Mouse (Mus musculus) intestine, embryonic 14.5 days (tissue): ENCODE results near the gene Aktip. TPM values are rescaled to one million over a fixed set of nuclear protein-coding genes. Genes with fewer than 3 reads are reported as not detected.
A peak's percentile ranks its signal among the peaks of the same experiment; 100 is the strongest.

Experiments
- ATAC-seq: fragments of 200-750 bp; cut with Nextera tagmentation; replicated peaks from 2 replicates; pipeline ENCODE4 v1.8.0; 2017; ENCODE audit warnings: low read depth, moderate number of reproducible peaks, moderate TSS enrichment, moderate library complexity; ENCODE audit not compliant: low FRiP score, low TSS enrichment
- DNase-seq: peaks from one replicate; pipeline ENCODE4 v3.0.0-alpha.2; 2018; ENCODE audit warnings: low spot score
- H3K27ac ChIP-seq: fragments of 300-500 bp; sonication (generic); 2 replicates; pipeline ENCODE4 v1.5.1; 2014; ENCODE audit warnings: low read depth, mild to moderate bottlenecking, control low read depth
- H3K27me3 ChIP-seq: fragments of 300-500 bp; sonication (generic); replicated peaks from 2 replicates; pipeline ENCODE4 v1.6.1; 2014; ENCODE audit warnings: low read length, control low read depth; ENCODE audit not compliant: control insufficient read depth, insufficient read depth
- H3K36me3 ChIP-seq: fragments of 300-500 bp; sonication (generic); 2 replicates; pipeline ENCODE4 v1.6.1; 2014; ENCODE audit warnings: low read length, control low read depth; ENCODE audit not compliant: control insufficient read depth, insufficient read depth
- H3K4me1 ChIP-seq: fragments of 300-500 bp; sonication (generic); replicated peaks from 2 replicates; pipeline ENCODE4 v1.6.1; 2014; ENCODE audit warnings: low read length, control low read depth, mixed read lengths; ENCODE audit not compliant: control insufficient read depth, insufficient read depth
- H3K4me2 ChIP-seq: fragments of 300-500 bp; sonication (generic); 2 replicates; pipeline ENCODE4 v1.6.1; 2014; ENCODE audit warnings: low read length
- H3K4me3 ChIP-seq: fragments of 300-500 bp; sonication (generic); 2 replicates; pipeline ENCODE4 v1.5.1; 2014; ENCODE audit warnings: low read depth, low read length, control low read depth, mixed read lengths
- H3K9ac ChIP-seq: fragments of 300-500 bp; sonication (generic); 2 replicates; pipeline ENCODE4 v1.6.1; 2014; ENCODE audit warnings: mild to moderate bottlenecking, low read length
- H3K9me3 ChIP-seq: fragments of 300-500 bp; sonication (generic); 2 replicates; pipeline ENCODE4 v1.6.1; 2016; ENCODE audit warnings: low read length, control low read depth; ENCODE audit not compliant: control insufficient read depth
- WGBS: fragments of 180-500 bp; shearing (Covaris S2); extraction: QIAGEN DNeasy Blood & Tissue Kit; methylation state at CpG from one replicate; pipeline ENCODE4 v1.1.7; 2014; 5-methylcytosine and 5-hydroxymethylcytosine counted together
- polyA plus RNA-seq: library from polyadenylated mRNA; unstranded; fragments of >200 nt; fragmentation: Nextera tagmentation; extraction: Ambion mirVana; gene quantifications from 2 replicates; pipeline ENCODE4 v1.2.1, GENCODE M21; 2014

The Aktip gene
- polyA plus RNA-seq, 1 experiment from 2014 or later: 48.6 TPM

- H3K27me3 ChIP-seq: no peaks in the 10 kb centered on the region
- no peaks in the 10 kb centered on the region for H3K9me3 ChIP-seq
- no peaks in the 10 kb centered on the region for H3K4me1 ChIP-seq
- WGBS: 74% methylated on average over 3 of the region's 3 CpGs
- DNase-seq: no peak
- no peaks in the 10 kb centered on the region for H3K36me3 ChIP-seq
- H3K9ac ChIP-seq: no peak overlapping the region
- no peak overlapping the region for H3K4me2 ChIP-seq
- ATAC-seq: no peak
- H3K27ac ChIP-seq: no peak overlapping the region
- no peak overlapping the region for H3K4me3 ChIP-seq
These were observed 1.7 kb downstream of the Aktip start for GRCm38 (mm10) chr8:91198036-91198435.

- Histone ChIP-seq H3K4me1 (no peaks in the 10 kb centered on the region), H3K27me3 (no peaks in the 10 kb centered on the region), H3K27ac (no peak overlapping the region), H3K4me2 (no peak overlapping the region), H3K9ac (no peak overlapping the region), H3K36me3 (no peaks in the 10 kb centered on the region), H3K4me3 (no peak overlapping the region), H3K9me3 (no peaks in the 10 kb centered on the region)
- WGBS: 74% methylated on average over 5 of the region's 5 CpGs
- DNase-seq (no peak), ATAC-seq (no peak)
These were observed 2.5 kb downstream of the Aktip start for GRCm38 (mm10) chr8:91197233-91197632.

DNA sequence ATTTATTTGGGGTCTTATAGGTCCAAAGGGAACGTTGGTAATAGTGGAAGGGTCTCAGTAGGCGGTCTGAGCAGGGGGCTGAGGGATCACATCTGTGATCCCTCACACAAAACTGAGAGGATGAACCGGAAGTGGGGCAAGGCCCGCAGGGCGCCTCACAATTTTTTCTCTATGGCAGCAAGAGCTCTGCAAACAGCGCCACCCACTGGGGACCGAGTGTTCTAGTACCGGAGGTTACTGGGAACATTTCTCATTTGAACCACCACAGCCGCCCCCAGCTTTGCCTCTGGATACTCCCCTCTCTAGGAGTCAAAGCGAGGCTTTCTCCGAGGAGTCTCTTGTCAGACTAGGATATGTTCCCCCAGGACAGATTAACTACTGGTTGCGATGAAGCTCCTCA is 3.1 kb downstream of the Aktip start:
- no peaks in the 10 kb centered on the region for H3K36me3 ChIP-seq
- no peak for DNase-seq
- H3K27ac ChIP-seq: no peak overlapping the region

GRCm38 (mm10) chr8:91194081-91194480 is 5.7 kb downstream of the Aktip start:
- no peaks in the 10 kb centered on the region for H3K36me3 ChIP-seq
- ATAC-seq (no peak), DNase-seq (no peak)
- 81% methylated on average over 2 of the region's 2 CpGs for WGBS
- H3K4me1 ChIP-seq: peaks cover 5% of the 10 kb centered on the region; the same call in 1 of the 2 replicates
- H3K27ac ChIP-seq: no peak overlapping the region
- no peak overlapping the region for H3K4me2 ChIP-seq
- H3K9ac ChIP-seq: no peak overlapping the region
- H3K4me3 ChIP-seq: no peak overlapping the region
- H3K27me3 ChIP-seq: peaks cover 9% of the 10 kb centered on the region; the same call in 1 of the 2 replicates
- no peaks in the 10 kb centered on the region for H3K9me3 ChIP-seq

More for the DNA sequence above, 3.1 kb downstream of the Aktip start:
- Histone ChIP-seq H3K27me3 (no peaks in the 10 kb centered on the region), H3K9ac (no peak overlapping the region), H3K9me3 (no peaks in the 10 kb centered on the region), H3K4me1 (no peaks in the 10 kb centered on the region), H3K4me2 (no peak overlapping the region), H3K4me3 (no peak overlapping the region)
- 80% methylated on average over 12 of the region's 12 CpGs for WGBS
- no peak for ATAC-seq

DNA sequence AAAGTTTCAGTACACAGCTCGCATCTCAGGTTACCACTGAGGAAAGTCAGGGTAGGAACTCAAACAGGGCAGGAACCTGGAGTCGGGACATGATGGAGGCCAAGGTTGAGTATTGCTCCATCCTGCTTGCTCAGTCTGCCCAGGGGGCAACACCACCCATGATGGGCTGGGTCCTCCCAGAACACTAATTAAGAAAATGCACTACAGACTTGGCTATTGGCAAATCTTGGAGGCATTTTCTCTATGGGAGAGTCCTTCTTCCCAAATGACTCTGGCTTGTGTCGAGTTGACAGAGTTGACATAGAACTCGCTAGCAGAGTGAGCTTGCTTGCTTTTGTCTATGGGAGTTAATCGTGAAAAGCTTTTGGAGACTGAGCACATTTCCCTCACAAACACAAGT is 6.8 kb downstream of the Aktip start:
- Histone ChIP-seq H3K4me1 (peaks cover 5% of the 10 kb centered on the region; the same call in 1 of the 2 replicates), H3K27me3 (peaks cover 9% of the 10 kb centered on the region; the same call in 1 of the 2 replicates), H3K9ac (no peak overlapping the region), H3K4me2 (no peak overlapping the region), H3K36me3 (no peaks in the 10 kb centered on the region), H3K9me3 (no peaks in the 10 kb centered on the region), H3K4me3 (no peak overlapping the region), H3K27ac (no peak overlapping the region)
- ATAC-seq: no peak
- 70% methylated on average over 5 of the region's 5 CpGs for WGBS
- DNase-seq: no peak

DNA sequence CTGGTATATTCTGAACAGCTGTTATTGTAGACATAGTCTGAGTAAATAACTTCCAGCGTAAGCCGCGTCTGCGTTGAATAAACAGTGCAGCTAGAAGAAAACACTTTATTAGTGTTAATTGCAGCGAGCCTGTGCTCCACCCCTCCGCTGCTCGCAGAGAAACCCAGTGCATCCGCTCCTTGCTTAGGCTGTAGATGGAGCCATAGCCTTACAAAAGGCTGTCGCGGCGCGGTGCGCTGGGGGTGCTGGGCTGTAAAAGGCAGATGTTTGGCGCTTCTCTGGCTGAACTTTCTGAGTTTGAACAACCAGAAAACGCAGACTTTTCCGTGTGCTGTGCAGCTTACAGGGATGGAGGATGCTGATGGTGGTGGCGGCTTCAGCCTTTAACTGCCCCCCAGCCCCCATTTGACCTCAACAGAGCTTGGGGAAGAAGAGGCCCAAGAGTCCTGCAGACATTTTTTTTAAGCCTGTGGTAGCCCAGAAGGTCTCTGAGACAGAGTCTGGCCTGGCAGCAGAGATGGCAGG is 8.9 kb downstream of the Aktip start:
- Histone ChIP-seq H3K4me3 (no peak overlapping the region), H3K4me2 (peak overlapping the region; percentile 36), H3K9me3 (no peaks in the 10 kb centered on the region), H3K36me3 (no peaks in the 10 kb centered on the region), H3K4me1 (peaks cover 5% of the 10 kb centered on the region; the same call in 1 of the 2 replicates), H3K27me3 (peaks cover 9% of the 10 kb centered on the region; the same call in 1 of the 2 replicates), H3K9ac (no peak overlapping the region), H3K27ac (no peak overlapping the region)
- WGBS: 2% methylated on average over 17 of the region's 17 CpGs
- DNase-seq: peak; percentile 79
- ATAC-seq: no peak; the same call in 1 of the 2 replicates

- peaks cover 9% of the 10 kb centered on the region; the same call in 1 of the 2 replicates for H3K27me3 ChIP-seq
- H3K4me2 ChIP-seq: no peak overlapping the region
- H3K4me3 ChIP-seq: no peak overlapping the region
- H3K27ac ChIP-seq: no peak overlapping the region
- DNase-seq (no peak), ATAC-seq (no peak)
- H3K4me1 ChIP-seq: peaks cover 5% of the 10 kb centered on the region; the same call in 1 of the 2 replicates
- 0 out of 2 replicates have a peak, but pooled peaks cover 3% of the 10 kb centered on the region for H3K9me3 ChIP-seq
- H3K36me3 ChIP-seq: no peaks in the 10 kb centered on the region
- 49% methylated on average over 11 of the region's 11 CpGs for WGBS
- no peak overlapping the region for H3K9ac ChIP-seq
These were observed 11.6 kb downstream of the Aktip start for GRCm38 (mm10) chr8:91188152-91188551.

GRCm38 (mm10) chr8:91186372-91186771 is 13.4 kb downstream of the Aktip start:
- no peak overlapping the region for H3K27ac ChIP-seq
- no peak for ATAC-seq
- WGBS: 69% methylated on average over 12 of the region's 12 CpGs
- H3K4me2 ChIP-seq: no peak overlapping the region
- H3K9ac ChIP-seq: no peak overlapping the region
- peaks cover 9% of the 10 kb centered on the region; the same call in 1 of the 2 replicates for H3K27me3 ChIP-seq
- no peaks in the 10 kb centered on the region for H3K36me3 ChIP-seq
- no peak for DNase-seq
- no peak overlapping the region for H3K4me3 ChIP-seq
- H3K9me3 ChIP-seq: 0 out of 2 replicates have a peak, but pooled peaks cover 3% of the 10 kb centered on the region
- H3K4me1 ChIP-seq: peaks cover 5% of the 10 kb centered on the region; the same call in 1 of the 2 replicates

GRCm38 (mm10) chr8:91177708-91178107 is 22.1 kb downstream of the Aktip start:
- Histone ChIP-seq H3K27ac (no peak overlapping the region), H3K4me1 (no peaks in the 10 kb centered on the region), H3K9ac (no peak overlapping the region), H3K27me3 (no peaks in the 10 kb centered on the region), H3K9me3 (no peaks in the 10 kb centered on the region), H3K4me3 (no peak overlapping the region), H3K36me3 (no peaks in the 10 kb centered on the region), H3K4me2 (no peak overlapping the region)
- no peak for ATAC-seq
- DNase-seq: no peak
- WGBS: 40% methylated on average over 1 of the region's 1 CpGs
